Mouse (Mus musculus) T-helper 17 cell (primary cell): ENCODE measurements at regions not wholly inside any gene's neighbourhood (a gene's known extent, or its start where the extent isn't known, plus 50 kb on each side); places are given as distances from the start of the nearest gene placed in this dataset.
"Not testable (repeated sequence)": the region's sequence is repeated elsewhere in the genome, so short reads cannot be mapped to it uniquely, and the experiment has no call there.

ENCODE experiments used
- in situ Hi-C, 2 experiments: fragments of 300-600 bp; cut with MboI, MseI; formaldehyde crosslinking; loops; 1 replicate in 1 of 2; 2 replicates in 1 of 2; pipeline ENCODE4 v1.15.1; 2025; ENCODE audit warnings: high pct_unique_total_duplicates in 2 of 2

GRCm38 (mm10) chr16:19203681-19204080, 110.2 kb downstream of the Olfr164 start:
- in situ Hi-C loops = no loop called here

GRCm38 (mm10) chr16:19200977-19201376, 112.9 kb downstream of the Olfr164 start:
- in situ Hi-C loops = no loop called here

- in situ Hi-C loops = loop anchor here in 1 of 2 experiments (25.0 kb wide), 1 partner anchor 637 kb away; no protein-coding TSS in a partner anchor
Observed at GRCm38 (mm10) chr16:19199724-19200544, 113.9 kb downstream of the Olfr164 start.

GRCm38 (mm10) chr16:19198539-19199385, 115.1 kb downstream of the Olfr164 start:
- in situ Hi-C loops = loop anchor here in 1 of 2 experiments (25.0 kb wide), 1 partner anchor 639 kb away; no protein-coding TSS in a partner anchor

- in situ Hi-C loops = loop anchor here in 1 of 2 experiments (25.0 kb wide), 1 partner anchor 639 kb away; no protein-coding TSS in a partner anchor
Observed at GRCm38 (mm10) chr16:19197638-19198440, 116.0 kb downstream of the Olfr164 start.

GRCm38 (mm10) chr16:19185434-19186256, 128.2 kb downstream of the Olfr164 start:
- in situ Hi-C loops = loop anchor here in 1 of 2 experiments (25.0 kb wide), 1 partner anchor 652 kb away; no protein-coding TSS in a partner anchor

GRCm38 (mm10) chr16:19179214-19180010, 134.5 kb downstream of the Olfr164 start:
- in situ Hi-C loops = loop anchor here in 1 of 2 experiments (25.0 kb wide), 1 partner anchor 658 kb away; no protein-coding TSS in a partner anchor

- in situ Hi-C loops = no loop called here
Observed at GRCm38 (mm10) chr16:19153046-19153445, 160.8 kb downstream of the Olfr164 start.

- in situ Hi-C loops = not testable (repeated sequence)
Observed at GRCm38 (mm10) chr16:19152465-19152864, 161.4 kb downstream of the Olfr164 start.

- in situ Hi-C loops = no loop called here
Observed at GRCm38 (mm10) chr16:19151110-19151509, 162.8 kb downstream of the Olfr164 start.

GRCm38 (mm10) chr16:19150582-19150981, 163.3 kb downstream of the Olfr164 start:
- in situ Hi-C loops = no loop called here

GRCm38 (mm10) chr16:19146290-19146983, 167.4 kb downstream of the Olfr164 start:
- in situ Hi-C loops = no loop called here
